ENCODE assay signal across 8 mouse cellular contexts in genomic region chr2:92185766-92186450, GRCm38 (mm10).
DNase-seq lines count a peak whose midpoint lies in the region; ATAC-seq and TF ChIP-seq lines count a peak whose summit lies in the region.

No protein-coding gene starts in this region.

- peaks cover 29% of the 10 kb centered on the region for H3K4me1 ChIP-seq in embryonic facial prominence, embryonic 12.5 days
- H3K4me1 ChIP-seq in intestine, embryonic 14.5 days (replicated peaks; ENCODE audit: control insufficient read depth, insufficient read depth, low read length): peaks cover 33% of the 10 kb centered on the region
- H3K4me1 ChIP-seq in midbrain, postnatal 0 days (ENCODE audit: insufficient read depth, low read length): 0 out of 2 replicates have a peak, but pooled peaks cover 6% of the 10 kb centered on the region

- no peak for ATAC-seq in embryonic facial prominence, embryonic 12.5 days (ENCODE audit: insufficient number of reproducible peaks, insufficient read depth, low FRiP score, low TSS enrichment)
- no peak for ATAC-seq in intestine, embryonic 14.5 days (replicated peaks; ENCODE audit: low FRiP score, low TSS enrichment, low read depth)
- ATAC-seq in midbrain, postnatal 0 days (ENCODE audit: low FRiP score): no peak
- no peak for ATAC-seq in cerebellum, adult (ENCODE audit: insufficient number of reproducible peaks, low FRiP score, low TSS enrichment)

- H3K27me3 ChIP-seq in embryonic facial prominence, embryonic 12.5 days: no peaks in the 10 kb centered on the region
- no peaks in the 10 kb centered on the region for H3K27me3 ChIP-seq in intestine, embryonic 14.5 days (replicated peaks; ENCODE audit: control insufficient read depth, insufficient read depth, low read length)
- H3K27me3 ChIP-seq in midbrain, postnatal 0 days (ENCODE audit: insufficient read depth, low read length): no peaks in the 10 kb centered on the region

- peak overlapping the region; percentile 75 for H3K4me2 ChIP-seq in embryonic facial prominence, embryonic 12.5 days (replicated peaks)
- peak overlapping the region; percentile 84 for H3K4me2 ChIP-seq in intestine, embryonic 14.5 days (ENCODE audit: low read length)
- peak overlapping the region; percentile 95 for H3K4me2 ChIP-seq in midbrain, postnatal 0 days (ENCODE audit: low read depth, low read length, poor library complexity, severe bottlenecking)

- no peak for TF ChIP-seq CTCF in layer of hippocampus, adult 2 months (conservative IDR thresholded peaks at IDR 0.05)
- no peak for TF ChIP-seq CTCF in midbrain, postnatal 0 days (IDR thresholded peaks at IDR 0.05)

- peak overlapping the region; percentile 98 for H3K27ac ChIP-seq in layer of hippocampus, adult 2 months
- peak overlapping the region; percentile 100 for H3K27ac ChIP-seq in embryonic facial prominence, embryonic 12.5 days
- H3K27ac ChIP-seq in intestine, embryonic 14.5 days (ENCODE audit: low read depth): peak overlapping the region; percentile 99
- peak overlapping the region; percentile 98 for H3K27ac ChIP-seq in midbrain, postnatal 0 days (ENCODE audit: low read depth, low read length)

- H3K9me3 ChIP-seq in embryonic facial prominence, embryonic 12.5 days: no peaks in the 10 kb centered on the region
- H3K9me3 ChIP-seq in intestine, embryonic 14.5 days (ENCODE audit: control insufficient read depth, low read length): no peaks in the 10 kb centered on the region
- no peaks in the 10 kb centered on the region for H3K9me3 ChIP-seq in midbrain, postnatal 0 days (ENCODE audit: low read length)

- H3K36me3 ChIP-seq in embryonic facial prominence, embryonic 12.5 days: no peaks in the 10 kb centered on the region
- H3K36me3 ChIP-seq in intestine, embryonic 14.5 days (ENCODE audit: control insufficient read depth, insufficient read depth, low read length): 0 out of 2 replicates have a peak, but pooled peaks cover 2% of the 10 kb centered on the region
- H3K36me3 ChIP-seq in midbrain, postnatal 0 days (ENCODE audit: insufficient read depth, low read length): no peaks in the 10 kb centered on the region

- peak overlapping the region; percentile 90 for H3K9ac ChIP-seq in embryonic facial prominence, embryonic 12.5 days
- H3K9ac ChIP-seq in intestine, embryonic 14.5 days (ENCODE audit: low read length): peak overlapping the region; percentile 90
- peak overlapping the region; percentile 84; the same call in 1 of the 2 replicates for H3K9ac ChIP-seq in midbrain, postnatal 0 days (replicated peaks; ENCODE audit: low read length, poor library complexity, severe bottlenecking)

- H3K4me3 ChIP-seq in layer of hippocampus, adult 2 months: peak overlapping the region; percentile 81
- H3K4me3 ChIP-seq in embryonic facial prominence, embryonic 12.5 days: peak overlapping the region; percentile 74
- H3K4me3 ChIP-seq in intestine, embryonic 14.5 days (ENCODE audit: low read depth, low read length): peak overlapping the region; percentile 91
- H3K4me3 ChIP-seq in midbrain, postnatal 0 days (ENCODE audit: low read depth, low read length): peak overlapping the region; percentile 89

- WGBS in embryonic facial prominence, embryonic 12.5 days: 9% methylated on average over 11 of the region's 11 CpGs
- 5% methylated on average over 11 of the region's 11 CpGs for WGBS in intestine, embryonic 14.5 days
- 4% methylated on average over 11 of the region's 11 CpGs for WGBS in midbrain, postnatal 0 days

- no peak for DNase-seq in layer of hippocampus, adult 2 months (ENCODE audit: low spot score in 2 of 2)
- no peak for DNase-seq in layer of hippocampus, postnatal 10 days (ENCODE audit: low spot score in 2 of 2)
- peak; percentile 52 for DNase-seq in intestine, embryonic 14.5 days (ENCODE audit: low spot score)
- no peak for DNase-seq in midbrain, postnatal 0 days (ENCODE audit: low spot score)
- DNase-seq in left cerebral cortex, adult 11 months (ENCODE audit: low spot score): no peak
- no peak for DNase-seq in thymus, postnatal 4 days
